Mouse (Mus musculus) ovary, adult 18-20 months (tissue): ENCODE results near the gene Nbeal2.

Source experiments
- DNase-seq: peaks from one replicate; pipeline ENCODE4 v3.0.0; 2022; ENCODE audit warnings: low spot score, mixed read lengths

Gene Nbeal2

GRCm38 (mm10) chr9:110676492-110676911 lies 22.5 kb upstream of the Nbeal2 start:
- no peak for DNase-seq

DNA sequence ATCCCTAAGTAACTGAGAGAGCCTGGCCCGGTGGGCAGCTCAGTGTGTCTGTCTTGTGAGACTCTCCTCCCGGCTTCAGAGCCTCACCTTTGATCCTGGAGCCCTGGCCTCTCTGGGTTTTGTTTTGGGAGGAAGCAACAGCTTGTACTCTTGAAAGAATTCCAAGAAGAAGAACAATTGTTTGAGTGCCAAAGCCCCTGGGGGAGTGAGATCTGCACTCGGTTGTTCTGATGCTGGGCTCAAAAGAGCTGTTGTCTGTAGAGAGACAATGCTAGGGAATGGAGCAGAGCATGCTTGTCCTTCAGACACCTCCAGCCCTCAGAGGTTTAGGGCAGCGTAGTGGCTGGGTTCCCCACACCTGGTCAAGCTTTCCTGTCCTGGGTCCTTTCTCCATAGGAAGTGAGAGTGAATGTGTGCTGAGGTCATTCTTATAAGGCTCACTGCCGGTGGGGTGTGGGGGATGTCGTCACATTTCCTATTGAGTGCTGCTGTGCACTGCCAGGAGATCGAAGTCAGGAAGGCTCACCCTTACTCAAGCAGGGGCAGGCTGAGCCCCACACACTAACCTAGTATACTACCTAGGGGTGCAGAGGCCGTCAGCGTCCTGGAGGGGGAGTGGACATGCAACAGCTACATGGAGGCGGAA lies 19.3 kb upstream of the Nbeal2 start:
- DNase-seq = no peak

DNA sequence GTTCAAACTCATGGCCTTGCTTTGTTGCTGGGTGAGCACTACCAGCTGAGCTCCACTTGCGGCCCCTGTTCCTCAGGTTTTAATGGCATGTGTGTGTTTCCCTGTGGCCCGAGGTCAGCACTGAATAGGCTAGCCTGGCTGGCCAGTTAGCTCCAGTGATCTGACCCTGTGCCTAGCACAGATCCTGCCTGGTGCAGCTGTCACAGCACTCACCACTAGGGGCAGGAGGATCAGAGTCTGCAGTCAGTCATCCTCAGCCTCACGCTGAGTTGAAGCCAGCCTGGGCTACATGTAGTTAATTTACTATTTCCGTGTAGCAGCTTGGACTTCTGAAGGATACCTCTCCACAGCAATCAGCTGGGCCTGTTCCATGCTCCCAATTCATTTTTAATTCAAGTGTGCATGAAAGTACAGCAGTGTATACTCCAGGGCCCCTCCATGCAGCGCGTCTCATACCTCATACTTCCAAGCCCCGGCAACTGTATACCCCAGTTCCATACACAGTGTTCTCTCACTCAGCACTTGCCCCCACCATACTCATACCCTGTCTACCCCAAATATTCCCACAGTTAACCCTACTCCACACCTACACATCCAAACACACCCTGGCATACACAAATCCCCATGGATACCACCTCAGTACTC lies 18.6 kb upstream of the Nbeal2 start:
- no peak for DNase-seq

DNA sequence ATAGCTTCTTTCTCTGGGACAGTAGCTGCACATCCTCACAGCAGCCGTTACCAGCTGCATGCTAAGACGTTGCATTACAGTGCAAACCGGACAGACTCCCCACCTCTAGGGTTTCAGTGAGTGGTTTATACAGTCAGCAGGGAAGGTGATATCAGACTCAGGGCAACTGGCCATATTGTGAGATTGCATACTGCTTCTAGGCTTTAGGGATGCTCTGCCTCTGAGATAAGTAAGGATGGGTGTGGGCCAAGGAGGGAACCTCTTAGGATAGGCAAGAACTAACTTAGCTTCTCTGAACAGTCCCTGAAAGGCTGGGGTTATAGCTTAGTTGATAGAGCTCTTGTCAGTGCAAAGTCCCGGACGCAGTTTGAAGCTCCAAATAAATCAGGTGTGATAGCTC lies 15.8 kb upstream of the Nbeal2 start:
- no peak for DNase-seq

- DNase-seq = no peak
These were observed 14.8 kb upstream of the Nbeal2 start for GRCm38 (mm10) chr9:110668601-110669293.

GRCm38 (mm10) chr9:110667219-110667836 lies 13.4 kb upstream of the Nbeal2 start:
- no peak for DNase-seq

DNA sequence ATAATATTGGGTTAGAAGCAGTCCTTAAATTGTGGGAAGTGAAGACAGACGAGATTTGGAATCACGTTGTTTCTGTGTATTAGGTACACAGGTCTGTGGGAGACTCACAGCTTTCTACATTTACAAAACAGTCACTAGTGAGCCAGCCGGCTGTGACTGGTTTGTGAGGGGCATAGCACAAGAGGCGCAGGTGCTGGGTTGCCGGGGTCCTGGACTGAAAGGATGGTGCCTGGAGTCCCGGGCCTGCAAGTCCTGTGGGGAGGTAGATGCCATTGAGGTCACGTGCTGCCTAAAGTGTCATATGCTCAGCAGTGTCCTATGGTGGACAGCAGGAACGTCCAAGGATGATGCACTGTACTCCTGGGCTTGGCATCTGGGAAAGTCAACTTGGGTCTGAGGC lies 12.4 kb upstream of the Nbeal2 start:
- DNase-seq = no peak

GRCm38 (mm10) chr9:110665912-110666311 lies 12.0 kb upstream of the Nbeal2 start:
- DNase-seq = no peak

GRCm38 (mm10) chr9:110662844-110663243 lies 8.9 kb upstream of the Nbeal2 start:
- no peak for DNase-seq

- no peak for DNase-seq
These were observed 7.1 kb upstream of the Nbeal2 start for GRCm38 (mm10) chr9:110660856-110661612.

GRCm38 (mm10) chr9:110660208-110660607 lies 6.2 kb upstream of the Nbeal2 start:
- no peak for DNase-seq

GRCm38 (mm10) chr9:110659521-110659920 lies 5.6 kb upstream of the Nbeal2 start:
- DNase-seq = no peak

DNA sequence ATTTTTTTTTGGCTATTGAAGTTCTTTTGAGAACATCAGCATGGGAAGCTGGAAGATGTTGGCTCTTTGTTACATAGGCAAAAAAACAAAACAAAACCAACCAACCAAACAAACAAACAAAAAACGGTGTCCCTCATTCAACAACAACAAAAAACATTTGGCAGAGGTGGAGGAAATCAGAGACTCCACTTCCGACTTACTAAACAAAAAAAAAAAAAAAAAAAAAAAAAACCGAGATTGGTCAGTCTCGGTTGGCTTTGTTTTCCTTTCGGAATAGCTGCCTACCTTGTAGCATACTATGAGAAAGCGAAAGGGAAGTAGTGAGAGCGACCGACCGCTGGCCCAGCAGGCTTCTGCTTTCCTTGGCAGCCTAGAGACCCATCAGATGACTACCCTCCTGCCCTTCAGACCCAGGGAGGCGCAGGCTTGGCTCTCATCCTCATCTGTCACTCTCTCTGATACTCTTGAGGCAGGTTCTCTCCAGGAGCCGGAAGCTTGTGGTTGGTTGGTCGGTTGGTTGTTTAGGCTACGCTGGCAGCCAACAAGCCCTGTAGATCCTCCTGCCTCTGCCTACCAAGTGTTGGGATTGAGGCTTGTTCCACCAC lies 3.6 kb upstream of the Nbeal2 start:
- DNase-seq = no peak

DNA sequence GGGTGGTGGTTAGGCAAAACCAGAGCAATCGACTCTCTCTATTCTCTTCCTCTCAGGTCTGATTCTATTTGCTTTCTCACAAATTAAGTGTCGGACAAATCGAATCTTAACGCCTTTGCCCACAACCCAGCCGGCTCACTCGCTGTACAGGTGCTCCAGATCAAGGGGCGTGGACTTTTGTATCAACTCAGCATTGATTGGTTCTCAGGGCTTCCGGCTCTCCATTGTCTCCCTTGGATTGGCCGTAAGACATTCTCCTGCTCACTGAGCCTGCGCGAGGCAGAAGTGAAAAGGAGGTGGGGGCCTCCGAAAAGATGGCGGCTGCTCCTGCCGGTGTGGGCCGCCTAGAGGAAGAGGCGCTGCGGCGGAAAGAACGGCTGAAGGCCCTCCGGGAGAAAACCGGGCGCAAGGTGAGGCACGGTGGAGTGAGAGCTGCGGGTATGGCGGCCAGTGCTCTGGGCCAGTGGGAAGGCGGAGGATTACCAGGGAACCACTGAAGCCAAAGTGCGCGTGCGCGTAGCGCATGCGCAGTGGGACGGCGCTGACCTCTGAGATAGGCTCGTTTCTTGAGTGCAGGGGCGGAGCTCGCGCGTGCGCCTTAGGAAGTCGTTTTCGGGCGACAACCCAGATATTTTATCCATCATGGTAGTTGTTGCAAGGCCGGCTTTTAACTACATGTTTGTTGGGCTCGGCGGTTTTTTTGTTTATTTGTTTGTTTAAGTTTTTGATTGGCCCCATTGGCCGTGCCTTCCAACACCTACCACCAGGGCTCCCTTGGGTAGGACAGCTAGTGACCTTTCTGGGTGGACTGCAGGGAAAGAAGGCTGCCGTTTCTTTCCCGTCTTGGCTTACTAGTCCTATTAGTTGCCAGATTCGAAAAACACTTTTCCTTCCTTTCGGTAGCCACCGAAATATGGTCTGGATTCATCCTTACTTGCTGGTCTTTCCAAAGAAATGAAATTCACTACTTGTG lies 2.6 kb upstream of the Nbeal2 start, which contains the start of gene Ccdc12:
Gene Ccdc12 (plus strand): TSS at position 255 of the 973 bp plus-strand sequence.
- peak; percentile 94 for DNase-seq

DNA sequence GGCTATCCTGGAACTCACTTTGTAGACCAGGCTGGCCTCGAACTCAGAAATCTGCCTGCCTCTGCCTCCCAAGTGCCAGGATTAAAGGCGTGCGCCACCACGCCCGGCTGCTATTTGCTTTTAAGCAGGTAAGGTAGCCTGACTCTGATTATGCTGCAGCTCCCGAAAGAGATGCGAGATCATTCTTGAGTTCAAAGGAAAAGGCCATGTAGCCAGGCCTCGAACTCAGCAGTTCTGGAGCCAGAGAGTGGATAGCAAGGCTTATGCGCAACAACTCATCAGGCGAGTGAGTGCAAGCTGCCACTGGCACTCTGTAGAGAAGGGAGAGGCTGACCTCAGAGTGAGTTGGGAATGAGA lies 1.7 kb upstream of the Nbeal2 start:
- DNase-seq = no peak

DNA sequence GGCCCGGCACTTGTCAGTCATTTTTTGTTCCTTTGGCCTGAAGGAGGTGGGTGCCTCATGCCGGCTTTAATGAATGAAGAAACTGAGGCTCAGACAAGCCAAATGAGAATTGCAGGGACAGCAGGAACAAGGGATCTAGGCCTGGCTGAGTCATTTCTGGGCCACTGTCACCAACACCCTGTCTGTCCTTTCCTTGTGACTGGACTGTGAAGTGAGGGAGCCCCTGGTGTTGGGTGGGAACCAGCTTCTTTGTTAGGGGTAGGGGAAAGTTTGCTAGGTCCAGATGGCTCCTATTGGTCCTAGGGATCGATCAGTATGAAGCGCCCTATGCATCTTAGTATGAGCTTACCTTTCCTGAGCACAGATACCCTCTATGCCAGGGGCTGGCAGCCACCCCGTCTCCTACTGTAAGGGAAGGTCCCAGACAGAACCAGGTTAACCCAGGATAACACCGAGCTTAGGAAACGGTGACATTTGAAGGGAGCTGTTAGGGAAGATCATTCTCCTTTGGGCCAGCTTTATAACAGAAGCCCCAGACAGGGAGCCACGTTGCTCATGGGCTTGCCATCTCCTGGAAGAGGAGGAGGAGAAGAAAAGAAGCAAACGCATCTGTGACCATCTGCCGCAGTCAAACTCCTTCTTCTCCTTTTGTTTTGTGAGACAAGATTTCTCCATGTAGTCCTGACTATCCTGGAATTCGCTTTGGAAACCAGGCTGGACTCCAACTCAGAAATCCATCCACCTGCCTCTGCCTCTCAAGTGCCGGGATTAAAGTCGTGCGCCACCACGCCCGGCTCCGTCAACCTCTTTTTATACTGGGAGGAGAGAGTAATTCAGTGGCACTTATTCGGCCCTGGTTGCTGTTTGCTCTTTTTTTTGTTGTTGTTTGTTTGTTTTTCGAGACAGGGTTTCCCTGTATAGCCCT lies 1.0 kb upstream of the Nbeal2 start:
- no peak for DNase-seq

- DNase-seq = no peak
These were observed 852 bp downstream of the Nbeal2 start for GRCm38 (mm10) chr9:110652963-110653654.

DNA sequence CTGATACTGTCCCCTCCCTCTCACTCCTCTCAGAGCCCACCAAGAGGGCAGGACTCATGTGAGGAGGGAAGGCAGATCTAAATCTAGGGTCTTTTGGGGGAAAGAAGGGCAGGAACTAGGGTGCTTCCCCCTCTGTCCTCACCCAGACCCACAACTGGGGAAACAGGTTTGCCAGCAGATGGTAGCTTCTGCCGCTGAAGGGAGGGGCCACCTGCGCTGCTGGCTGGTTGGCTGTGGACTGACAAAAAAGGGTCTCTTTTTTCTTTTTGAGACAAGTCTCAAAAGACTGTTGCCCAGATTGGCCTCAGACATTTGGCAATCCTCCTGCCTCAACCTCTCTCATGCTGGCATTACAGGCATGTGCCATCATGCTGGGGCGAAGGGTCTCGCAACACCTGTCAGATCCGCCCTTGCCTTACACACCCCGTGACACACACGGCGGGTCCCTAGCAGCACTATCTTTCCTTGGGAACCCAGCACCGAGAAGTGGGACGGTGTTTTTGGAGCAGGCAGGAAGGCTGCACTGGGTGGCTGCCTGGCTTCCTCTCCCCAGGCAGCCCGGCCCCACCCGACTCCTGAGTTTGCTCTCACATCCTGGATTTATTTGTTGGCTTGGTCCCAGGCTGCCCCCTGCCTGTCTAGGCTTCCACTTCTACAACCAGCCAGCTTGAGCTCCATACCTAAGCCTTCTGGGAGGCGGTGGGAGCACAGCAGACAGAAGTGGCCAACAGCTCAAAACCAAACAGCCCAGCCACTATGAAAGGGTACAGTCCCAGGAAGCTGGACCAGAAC lies 1.8 kb downstream of the Nbeal2 start:
- DNase-seq = no peak
